8 mouse cellular contexts compared by ENCODE assay signal in genomic region chr7:68129077-68129511, GRCm38 (mm10).
DNase-seq lines count a peak whose midpoint lies in the region; ATAC-seq and TF ChIP-seq lines count a peak whose summit lies in the region.

No protein-coding gene starts in this region.

- 0 out of 2 replicates have a peak, but pooled peaks cover 2% of the 10 kb centered on the region for H3K4me1 ChIP-seq in brown adipose tissue, adult 24 weeks (ENCODE audit: control insufficient read depth, insufficient read depth, insufficient read length, low read length)
- H3K4me1 ChIP-seq in heart, embryonic 15.5 days (replicated peaks): peaks cover 46% of the 10 kb centered on the region
- H3K4me1 ChIP-seq in liver, embryonic 14.5 days (replicated peaks; ENCODE audit: control insufficient read depth in 2 of 2, insufficient read depth in 2 of 2, low read length in 1 of 2): peaks cover 15 to 30% of the 10 kb centered on the region in 2 experiments
- H3K4me1 ChIP-seq in neural tube, embryonic 11.5 days (ENCODE audit: control insufficient read depth, insufficient read depth, low read length): peaks cover 11% of the 10 kb centered on the region
- H3K4me1 ChIP-seq in stomach, postnatal 0 days (replicated peaks; ENCODE audit: control insufficient read depth, insufficient read depth): 0 out of 2 replicates have a peak, but pooled peaks cover 6% of the 10 kb centered on the region

- TF ChIP-seq CTCF in liver, embryonic 14.5 days (IDR thresholded peaks at IDR 0.05; ENCODE audit: low read depth): 0 out of 2 replicates have a peak, but pooled peaks have one; percentile 2
- 0 out of 2 replicates have a peak, but pooled peaks have one; percentile 2 for TF ChIP-seq CTCF in stomach, postnatal 0 days (IDR thresholded peaks at IDR 0.05; ENCODE audit: low read depth)

- no peak for TF ChIP-seq EP300 in liver, embryonic 14.5 days (IDR thresholded peaks at IDR 0.05; ENCODE audit: low read depth)
- TF ChIP-seq EP300 in stomach, postnatal 0 days (optimal IDR thresholded peaks at IDR 0.05): peak; percentile 31

- ATAC-seq in heart, embryonic 15.5 days (replicated peaks; ENCODE audit: insufficient number of reproducible peaks, insufficient read depth, low FRiP score, low read depth): peak; percentile 85
- ATAC-seq in liver, embryonic 14.5 days (ENCODE audit: insufficient read depth): peak; percentile 91
- peak; percentile 92 for ATAC-seq in neural tube, embryonic 11.5 days (ENCODE audit: insufficient read depth, low FRiP score, low TSS enrichment)
- ATAC-seq in stomach, postnatal 0 days (ENCODE audit: low FRiP score, low TSS enrichment): peak; percentile 93

- H3K9me3 ChIP-seq in heart, embryonic 15.5 days (replicated peaks): no peaks in the 10 kb centered on the region
- no peaks in the 10 kb centered on the region for H3K9me3 ChIP-seq in liver, embryonic 14.5 days (ENCODE audit: control insufficient read depth, low read length)
- no peaks in the 10 kb centered on the region for H3K9me3 ChIP-seq in neural tube, embryonic 11.5 days (ENCODE audit: control insufficient read depth, low read length)
- no peaks in the 10 kb centered on the region for H3K9me3 ChIP-seq in stomach, postnatal 0 days (ENCODE audit: control insufficient read depth, low read length)

- no peaks in the 10 kb centered on the region for H3K36me3 ChIP-seq in heart, embryonic 15.5 days
- H3K36me3 ChIP-seq in liver, embryonic 14.5 days (replicated peaks; ENCODE audit: control insufficient read depth, insufficient read depth, low read depth): no peaks in the 10 kb centered on the region
- H3K36me3 ChIP-seq in neural tube, embryonic 11.5 days (ENCODE audit: control insufficient read depth, insufficient read depth, low read length): no peaks in the 10 kb centered on the region
- H3K36me3 ChIP-seq in stomach, postnatal 0 days (ENCODE audit: control insufficient read depth, insufficient read depth, low read length): no peaks in the 10 kb centered on the region

- peak overlapping the region; percentile 83 for H3K4me2 ChIP-seq in heart, embryonic 15.5 days
- H3K4me2 ChIP-seq in liver, embryonic 14.5 days (ENCODE audit: low read depth): peak overlapping the region; percentile 89
- peak overlapping the region; percentile 72 for H3K4me2 ChIP-seq in neural tube, embryonic 11.5 days (ENCODE audit: low read depth)
- peak overlapping the region; percentile 72 for H3K4me2 ChIP-seq in stomach, postnatal 0 days (replicated peaks; ENCODE audit: low read depth)

- no peak overlapping the region for H3K27ac ChIP-seq in brown adipose tissue, adult 24 weeks (replicated peaks; ENCODE audit: low read depth, low read length)
- peak overlapping the region; percentile 83 for H3K27ac ChIP-seq in heart, embryonic 15.5 days
- peak overlapping the region; percentile 92 for H3K27ac ChIP-seq in liver, embryonic 14.5 days
- peak overlapping the region; percentile 71 for H3K27ac ChIP-seq in neural tube, embryonic 11.5 days (ENCODE audit: low read depth, low read length)
- peak overlapping the region; percentile 91 for H3K27ac ChIP-seq in stomach, postnatal 0 days (replicated peaks)

- peak overlapping the region; percentile 53 for H3K9ac ChIP-seq in heart, embryonic 15.5 days
- peak overlapping the region; percentile 83 for H3K9ac ChIP-seq in liver, embryonic 14.5 days (replicated peaks)
- peak overlapping the region; percentile 56 for H3K9ac ChIP-seq in neural tube, embryonic 11.5 days (ENCODE audit: low read length)
- H3K9ac ChIP-seq in stomach, postnatal 0 days (ENCODE audit: low read length): peak overlapping the region; percentile 57

- no peaks in the 10 kb centered on the region for H3K27me3 ChIP-seq in heart, embryonic 15.5 days
- no peaks in the 10 kb centered on the region; the same call in 1 of the 2 replicates for H3K27me3 ChIP-seq in liver, embryonic 14.5 days (ENCODE audit: control insufficient read depth, insufficient read depth, low read length)
- no peaks in the 10 kb centered on the region for H3K27me3 ChIP-seq in neural tube, embryonic 11.5 days (ENCODE audit: control insufficient read depth, insufficient read depth, low read length)
- H3K27me3 ChIP-seq in stomach, postnatal 0 days (ENCODE audit: control insufficient read depth, insufficient read depth, low read length): no peaks in the 10 kb centered on the region

- peak overlapping the region; percentile 78 for H3K4me3 ChIP-seq in brown adipose tissue, adult 24 weeks (ENCODE audit: insufficient read depth, low read depth, low read length)
- peak overlapping the region; percentile 63 for H3K4me3 ChIP-seq in heart, embryonic 15.5 days
- H3K4me3 ChIP-seq in liver, embryonic 14.5 days (ENCODE audit: insufficient read depth in 1 of 2, low read depth in 2 of 2, low read length in 2 of 2): peak overlapping the region; percentile 72 to 95
- peak overlapping the region; percentile 68 for H3K4me3 ChIP-seq in neural tube, embryonic 11.5 days (ENCODE audit: low read depth, low read length)
- H3K4me3 ChIP-seq in stomach, postnatal 0 days (ENCODE audit: low read depth, low read length): peak overlapping the region; percentile 48

- under 1% methylated on average over 19 of the region's 19 CpGs for WGBS in heart, embryonic 15.5 days
- WGBS in liver, embryonic 14.5 days (ENCODE audit: insufficient replicate concordance): under 1% methylated on average over 19 of the region's 19 CpGs
- under 1% methylated on average over 19 of the region's 19 CpGs for WGBS in neural tube, embryonic 11.5 days
- WGBS in stomach, postnatal 0 days: under 1% methylated on average over 19 of the region's 19 CpGs

- peak; percentile 96 for DNase-seq in CD4-positive, CD25-positive, alpha-beta regulatory T cell, adult 2 months (ENCODE audit: low read depth, low spot score)
- peak; percentile 97 for DNase-seq in fibroblast of lung, adult 2 months (ENCODE audit: low read depth)
- DNase-seq in kidney, postnatal 25 days: peak; percentile 100
- peak; percentile 99 for DNase-seq in liver, embryonic 14.5 days (ENCODE audit: low read depth in 3 of 3, low spot score in 3 of 3)
- DNase-seq in neural tube, embryonic 11.5 days (ENCODE audit: low spot score): peak; percentile 98
- DNase-seq in stomach, postnatal 0 days (ENCODE audit: low spot score): peak; percentile 94
